Comparison of ENCODE assay signal across 8 mouse cellular contexts in genomic region chr10:58341685-58342084, GRCm38 (mm10). TPM values are rescaled to one million over a fixed set of nuclear protein-coding genes. Genes with fewer than 3 reads are reported as not detected.
DNase-seq lines count a peak whose midpoint lies in the region; ATAC-seq lines count a peak whose summit lies in the region.

No protein-coding gene starts in this region.

- 56% methylated on average over 2 of the region's 2 CpGs for WGBS in embryonic facial prominence, embryonic 12.5 days
- 58% methylated on average over 2 of the region's 2 CpGs for WGBS in embryonic facial prominence, embryonic 10.5 days
- 50% methylated on average over 2 of the region's 2 CpGs for WGBS in limb, embryonic 15.5 days

- H3K27ac ChIP-seq in embryonic facial prominence, embryonic 12.5 days = 0 out of 2 replicates have a peak overlapping the region, but pooled peaks have one; percentile 17
- H3K27ac ChIP-seq in embryonic facial prominence, embryonic 10.5 days (replicated peaks) = no peak overlapping the region
- H3K27ac ChIP-seq in brown adipose tissue, adult 24 weeks (replicated peaks; ENCODE audit: low read depth, low read length) = peak overlapping the region; percentile 89
- H3K27ac ChIP-seq in limb, embryonic 15.5 days = peak overlapping the region; percentile 65

- no peaks in the 10 kb centered on the region for H3K27me3 ChIP-seq in embryonic facial prominence, embryonic 12.5 days
- no peaks in the 10 kb centered on the region for H3K27me3 ChIP-seq in embryonic facial prominence, embryonic 10.5 days (replicated peaks; ENCODE audit: low read depth, poor library complexity, severe bottlenecking)
- H3K27me3 ChIP-seq in limb, embryonic 15.5 days = no peaks in the 10 kb centered on the region

- ATAC-seq in embryonic facial prominence, embryonic 12.5 days (ENCODE audit: insufficient number of reproducible peaks, insufficient read depth, low FRiP score, low TSS enrichment) = no peak
- no peak for ATAC-seq in limb, embryonic 15.5 days (ENCODE audit: insufficient number of reproducible peaks, low FRiP score, low TSS enrichment, low read depth)

- H3K4me3 ChIP-seq in embryonic facial prominence, embryonic 12.5 days = no peak overlapping the region
- H3K4me3 ChIP-seq in embryonic facial prominence, embryonic 10.5 days = no peak overlapping the region
- H3K4me3 ChIP-seq in brown adipose tissue, adult 24 weeks (ENCODE audit: insufficient read depth, low read depth, low read length) = no peak overlapping the region
- H3K4me3 ChIP-seq in limb, embryonic 15.5 days = no peak overlapping the region

- H3K4me1 ChIP-seq in embryonic facial prominence, embryonic 12.5 days = peaks cover 10% of the 10 kb centered on the region; the same call in 1 of the 2 replicates
- peaks cover 14% of the 10 kb centered on the region for H3K4me1 ChIP-seq in embryonic facial prominence, embryonic 10.5 days
- H3K4me1 ChIP-seq in brown adipose tissue, adult 24 weeks (ENCODE audit: control insufficient read depth, insufficient read depth, insufficient read length, low read length) = peaks cover 20% of the 10 kb centered on the region; the same call in 1 of the 2 replicates
- peaks cover 8% of the 10 kb centered on the region; the same call in 1 of the 2 replicates for H3K4me1 ChIP-seq in limb, embryonic 15.5 days

- H3K36me3 ChIP-seq in embryonic facial prominence, embryonic 12.5 days = no peaks in the 10 kb centered on the region
- peaks cover 10% of the 10 kb centered on the region; the same call in 1 of the 2 replicates for H3K36me3 ChIP-seq in embryonic facial prominence, embryonic 10.5 days (replicated peaks)
- no peaks in the 10 kb centered on the region for H3K36me3 ChIP-seq in limb, embryonic 15.5 days

- no peak overlapping the region for H3K4me2 ChIP-seq in embryonic facial prominence, embryonic 12.5 days (replicated peaks)
- H3K4me2 ChIP-seq in limb, embryonic 15.5 days = no peak overlapping the region

- no peak for DNase-seq in embryonic facial prominence, embryonic 10.5 days (ENCODE audit: low spot score)
- DNase-seq in heart, postnatal 10 days = peak; percentile 68 to 72
- peak; percentile 48 for DNase-seq in thymus, postnatal 4 days
- no peak for DNase-seq in cerebellum, adult 9-11 months
- DNase-seq in adrenal gland, adult (ENCODE audit: inconsistent age in 2 of 2, low spot score in 1 of 2) = no peak

- H3K9ac ChIP-seq in embryonic facial prominence, embryonic 12.5 days = no peak overlapping the region
- H3K9ac ChIP-seq in limb, embryonic 15.5 days = no peak overlapping the region

- H3K9me3 ChIP-seq in embryonic facial prominence, embryonic 12.5 days = no peaks in the 10 kb centered on the region
- no peaks in the 10 kb centered on the region for H3K9me3 ChIP-seq in embryonic facial prominence, embryonic 10.5 days
- no peaks in the 10 kb centered on the region for H3K9me3 ChIP-seq in limb, embryonic 15.5 days

- intact Hi-C loops in heart, postnatal 10 days (cut with DNase I) = no loop called here

RNA-seq across cellular contexts. Expression of gene Lims1, which starts 18.4 kb away (rescaled TPM):
- polyA plus RNA-seq in embryonic facial prominence, embryonic 12.5 days (2016; fragmentation: Nextera tagmentation; extraction: Ambion mirVana) = 120 and 126 TPM in 2 replicates
- polyA plus RNA-seq in embryonic facial prominence, embryonic 10.5 days (2016; fragmentation: Nextera tagmentation; extraction: Ambion mirVana) = 107 and 108 TPM in 2 replicates
- 18.9 and 27.1 TPM in 2 replicates for polyA plus RNA-seq in brown adipose tissue, adult 24 weeks (2012; ENCODE audit: insufficient read depth, insufficient read length, missing spikeins)
- total RNA-seq in heart, postnatal 10 days (2021) = 100 to 1,000 TPM; 211 to 240 TPM
- polyA plus RNA-seq in limb, embryonic 15.5 days (2015; fragmentation: Nextera tagmentation; extraction: Ambion mirVana) = 120 and 141 TPM in 2 replicates

Comparison
In these comparisons a context has a peak if more than half of its experiments do, and no peak if none do; other contexts are left out.
1. DNase-seq: peak in heart, postnatal 10 days (2 of 2) and thymus, postnatal 4 days (single experiment); none in embryonic facial prominence, embryonic 10.5 days (single experiment), cerebellum, adult 9-11 months (single experiment) and adrenal gland, adult (0 of 2).